Mouse (Mus musculus) lung, postnatal 10 days (tissue): ENCODE results near the gene Micu2.

Source experiments
- DNase-seq: peaks from one replicate; pipeline ENCODE4 v3.0.0; 2021

Gene Micu2

DNA sequence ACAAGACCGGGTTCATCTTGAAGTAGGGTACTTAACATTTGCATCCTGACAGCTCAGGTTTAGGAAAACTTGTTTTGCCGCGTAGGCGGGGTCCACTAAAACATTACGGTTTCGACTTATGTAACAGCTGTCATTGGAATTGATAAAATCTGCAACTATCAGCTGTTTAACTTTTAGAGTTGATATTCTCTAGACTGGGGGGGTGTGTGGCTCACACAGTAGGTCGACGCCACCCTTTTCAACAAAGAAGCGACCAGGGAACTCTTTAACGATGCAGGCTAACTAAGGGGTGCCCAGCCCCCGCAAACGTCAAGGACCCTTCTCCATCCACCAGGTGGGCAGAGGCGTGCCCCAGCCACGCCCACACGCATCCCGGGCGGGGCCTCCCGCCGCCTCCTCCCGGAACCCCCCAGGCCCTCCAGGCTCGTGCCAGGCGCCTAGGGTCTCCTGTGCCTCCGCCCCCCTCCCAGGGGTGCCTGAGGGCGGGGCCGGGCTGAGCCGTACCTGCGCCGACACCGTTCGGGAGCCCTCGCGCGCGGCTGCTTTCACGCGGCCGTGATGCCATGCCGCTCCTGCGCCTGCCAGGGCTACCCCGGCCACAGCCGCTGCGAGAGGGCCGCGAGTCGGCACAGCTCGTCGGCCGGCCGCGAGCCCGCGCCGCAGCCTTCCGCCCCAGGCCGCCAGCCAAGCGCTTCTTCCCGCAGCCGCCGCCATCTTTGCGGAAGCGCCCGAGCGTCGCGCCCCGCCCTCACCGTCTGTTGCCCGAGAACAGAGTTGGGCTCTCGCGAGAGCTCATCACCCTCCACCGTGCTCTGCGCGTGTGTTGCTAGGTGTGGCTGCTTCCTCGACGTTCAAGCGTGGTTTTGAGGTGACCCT is at the start of gene Micu2:
TSS of gene Micu2 (minus strand) at position 737 of the 876 bp plus-strand sequence.
- peak; percentile 92 for DNase-seq

DNA sequence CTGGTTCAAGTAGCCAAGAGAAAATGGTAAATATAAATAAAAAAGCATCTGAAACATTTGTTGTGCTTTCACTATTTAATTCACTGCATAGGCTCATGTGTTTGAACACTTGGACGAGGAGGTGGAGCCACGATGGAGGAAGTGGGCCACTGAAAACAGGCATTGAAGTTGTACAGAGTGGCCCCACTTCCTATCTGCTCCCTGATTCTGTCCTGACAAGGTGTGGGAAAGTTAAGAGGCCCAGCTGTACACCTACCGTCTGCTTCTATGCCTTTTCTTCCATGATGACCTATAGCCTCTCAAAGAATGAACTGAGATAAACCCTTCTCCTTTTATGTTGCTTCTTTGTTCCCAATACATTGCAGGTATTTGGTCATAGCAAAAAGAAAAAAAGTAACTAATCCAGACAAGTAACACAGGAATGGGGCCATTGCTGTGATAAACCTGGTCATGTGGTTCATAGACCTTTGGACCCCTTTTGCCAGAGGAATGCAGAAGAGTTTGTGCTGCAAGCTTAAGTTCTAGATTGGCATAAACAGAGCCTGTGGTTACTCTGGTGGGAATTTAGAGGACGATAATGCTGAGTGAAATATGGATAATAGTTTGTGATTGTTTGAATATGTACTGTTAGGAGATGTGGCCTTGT is 47.7 kb upstream of the Micu2 start:
- DNase-seq = no peak

DNA sequence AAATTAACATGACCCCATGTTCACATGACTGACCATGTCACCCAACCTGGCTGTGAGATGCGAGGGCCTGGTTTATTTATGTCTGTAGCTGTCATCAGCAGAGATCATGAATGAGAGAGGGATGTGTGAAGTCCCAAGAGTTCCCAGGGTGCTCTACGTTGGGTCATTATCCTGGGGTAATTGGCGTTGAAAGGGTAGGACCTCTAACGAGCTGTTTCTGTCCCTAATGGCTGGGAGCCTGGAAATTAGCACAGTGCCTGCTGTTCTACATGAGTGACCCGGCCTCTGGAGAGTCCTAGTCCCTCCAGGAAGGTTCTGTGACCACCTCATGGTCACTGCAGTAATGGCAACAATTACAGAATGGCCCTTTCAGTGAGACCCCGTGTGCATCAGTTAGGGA is 37.1 kb upstream of the Micu2 start:
- no peak for DNase-seq

GRCm38 (mm10) chr14:58034567-58034966 is 35.5 kb upstream of the Micu2 start:
- DNase-seq = peak; percentile 66

DNA sequence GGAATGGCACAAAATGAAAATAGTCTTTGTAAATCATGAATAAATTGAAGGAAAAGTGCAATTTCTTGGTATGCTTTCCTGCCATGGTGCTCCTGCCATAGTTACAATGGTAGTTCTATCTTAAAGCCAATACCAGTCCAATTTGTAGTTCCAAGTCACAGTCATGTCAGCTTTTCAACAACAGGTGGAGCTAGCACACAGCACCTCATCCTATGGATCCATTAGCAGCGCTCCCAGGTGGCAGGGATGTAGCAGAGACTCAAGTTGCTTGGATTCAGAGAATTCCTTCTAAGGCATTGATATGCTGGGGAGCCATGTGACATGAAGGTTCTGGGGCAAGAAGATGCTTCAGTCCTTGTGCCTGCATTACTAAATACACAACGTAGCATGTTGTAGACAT is 19.8 kb upstream of the Micu2 start:
- DNase-seq = peak; percentile 18

DNA sequence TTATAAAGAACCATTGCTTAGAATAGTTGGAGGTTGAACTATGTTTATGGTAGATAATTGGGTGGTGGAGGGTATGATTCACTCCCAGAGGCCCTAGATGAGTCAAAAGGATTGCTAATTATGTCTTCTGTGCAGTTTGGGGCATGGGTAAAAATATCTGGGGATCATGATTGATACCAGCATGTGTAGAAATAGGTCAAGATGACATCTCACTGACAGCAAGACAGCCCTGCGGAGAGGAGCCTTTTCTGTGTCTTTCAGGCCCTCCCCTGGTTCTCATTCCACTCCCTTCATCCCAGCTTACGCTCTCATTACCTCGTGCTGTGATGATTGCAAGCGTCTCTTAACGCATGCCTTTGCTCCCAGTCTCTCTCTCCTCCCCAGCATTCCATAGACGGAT is 4.8 kb upstream of the Micu2 start:
- DNase-seq = no peak

DNA sequence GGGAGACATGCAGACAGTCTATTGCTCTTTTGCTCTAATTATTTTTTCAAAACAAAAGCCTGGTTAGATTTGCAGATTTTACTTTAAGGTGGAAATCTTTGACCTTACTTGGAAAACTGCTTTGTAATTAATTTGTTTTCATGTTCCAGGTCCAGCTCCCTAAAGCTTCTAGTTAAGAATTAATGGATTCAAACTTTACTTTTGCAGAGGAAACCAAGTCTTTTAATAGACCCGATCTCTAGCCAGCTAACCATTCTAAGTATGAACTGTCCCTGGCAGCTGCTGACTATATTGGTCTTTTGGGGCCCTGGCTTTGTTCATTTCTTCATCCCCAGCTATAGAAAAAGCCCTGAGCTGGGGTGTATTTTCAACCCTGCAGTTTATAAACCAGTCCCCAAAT is 3.1 kb upstream of the Micu2 start:
- no peak for DNase-seq

DNA sequence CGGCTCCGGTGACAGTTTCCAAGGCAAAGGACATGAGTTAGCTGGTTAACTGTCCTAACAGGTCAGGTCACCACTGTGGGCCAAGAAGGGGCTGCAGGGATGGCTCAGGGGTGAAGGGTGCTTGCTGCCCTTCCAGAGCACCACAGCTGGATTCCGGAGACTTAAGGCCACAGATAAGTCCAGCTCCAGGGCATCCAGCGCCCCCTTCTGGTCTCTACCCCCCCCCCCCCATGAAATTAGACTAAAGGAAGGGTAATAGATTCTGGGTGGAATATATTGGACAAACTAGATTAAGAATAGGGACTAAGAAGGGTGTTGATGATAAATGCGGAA is 306 bp upstream of the Micu2 start:
- no peak for DNase-seq

DNA sequence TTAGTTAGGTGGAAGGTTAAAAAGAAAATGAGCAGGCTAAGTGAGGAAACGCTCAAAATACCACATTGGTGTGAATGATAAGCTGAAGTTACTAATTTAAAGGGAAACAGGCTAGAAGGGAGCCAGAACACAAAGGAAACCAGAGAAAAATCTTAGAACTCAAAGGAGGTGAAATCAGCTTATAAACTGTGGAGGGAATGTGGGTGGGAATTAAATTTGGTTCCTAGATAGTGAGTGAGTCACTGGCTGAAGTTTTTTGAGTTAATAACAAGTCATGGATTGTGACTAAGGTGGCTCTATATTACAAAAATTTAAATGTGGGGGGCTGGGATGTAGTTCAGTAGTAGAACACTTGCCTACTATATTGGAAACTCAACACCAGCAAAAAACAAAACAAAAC is 1.6 kb downstream of the Micu2 start:
- no peak for DNase-seq

DNA sequence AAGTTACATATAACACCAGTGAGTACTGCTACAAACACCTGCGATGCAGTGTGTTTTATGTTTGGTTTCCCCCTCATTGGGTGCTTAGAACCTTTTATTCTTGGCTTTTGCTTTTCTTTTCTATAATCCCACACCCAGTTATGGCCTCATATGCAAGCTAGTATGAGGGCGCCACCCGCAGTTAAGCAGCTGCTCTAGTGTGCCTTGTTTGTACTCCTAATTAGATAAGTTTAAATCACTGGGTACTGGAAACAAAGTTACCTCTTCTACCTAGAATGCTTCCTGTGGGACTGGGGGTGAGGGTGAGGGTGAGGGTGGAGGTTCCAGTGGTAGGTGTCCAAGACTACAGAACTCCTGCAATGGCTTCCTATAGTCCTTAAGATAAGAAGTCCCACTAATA is 2.9 kb downstream of the Micu2 start:
- no peak for DNase-seq

DNA sequence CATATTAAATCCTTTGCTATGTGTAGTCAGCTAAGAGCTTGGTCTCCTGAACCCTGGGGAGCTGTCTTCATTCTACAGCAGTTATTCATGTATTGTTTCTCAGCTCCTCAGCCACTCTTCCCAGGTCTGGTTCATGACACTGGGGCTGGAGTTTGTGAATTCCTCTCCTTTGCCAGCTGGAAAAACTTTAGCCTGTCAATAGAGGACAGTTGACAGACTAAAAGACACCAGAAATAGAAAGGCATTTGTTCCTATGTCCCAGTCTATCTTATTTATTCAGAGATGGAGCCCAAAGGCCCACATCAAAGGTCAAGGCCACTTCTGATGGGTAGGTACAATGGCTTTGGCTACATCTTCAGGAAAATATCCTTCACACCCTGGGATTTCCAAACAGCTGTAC is 7.3 kb downstream of the Micu2 start:
- no peak for DNase-seq

- no peak for DNase-seq
These were observed 9.9 kb downstream of the Micu2 start for GRCm38 (mm10) chr14:57989162-57989561.

DNA sequence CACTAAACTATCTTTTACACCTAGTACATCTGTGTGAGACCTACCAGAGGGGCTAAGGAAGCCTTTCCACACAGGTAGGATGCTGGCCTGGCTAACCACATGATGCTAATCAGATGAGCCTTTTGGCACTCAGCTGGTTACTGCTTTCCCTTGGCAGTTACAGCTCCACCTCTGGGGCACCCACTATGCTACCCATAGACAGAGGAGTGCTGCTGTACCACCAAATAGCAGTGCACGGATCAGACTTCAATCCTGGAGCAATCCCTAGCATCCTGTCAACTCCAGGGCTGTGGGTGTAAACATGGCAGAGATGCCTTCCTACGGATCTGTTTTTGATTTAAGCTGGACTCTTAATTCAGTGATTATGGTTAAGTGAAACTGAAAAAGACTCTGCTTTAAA is 13.3 kb downstream of the Micu2 start:
- DNase-seq = no peak

DNA sequence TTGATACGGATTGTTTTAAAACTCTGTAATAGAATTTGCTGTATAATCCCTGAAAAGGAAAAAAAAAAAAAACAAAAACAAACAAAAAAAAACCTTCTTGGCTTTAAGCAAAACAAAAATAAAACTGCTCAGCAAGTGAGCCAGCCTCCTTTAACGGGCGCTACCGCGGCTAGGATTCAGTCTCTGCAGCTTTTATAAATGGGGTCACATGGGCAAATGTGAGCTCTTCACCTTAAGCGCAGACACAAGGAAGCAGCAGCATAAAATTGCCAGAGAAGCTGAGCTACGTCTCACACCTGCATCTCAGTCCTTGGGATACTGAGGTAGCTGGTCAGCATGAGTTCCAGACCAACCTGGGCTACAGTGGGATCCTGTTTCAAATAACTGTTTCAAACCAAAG is 16.6 kb downstream of the Micu2 start:
- no peak for DNase-seq

DNA sequence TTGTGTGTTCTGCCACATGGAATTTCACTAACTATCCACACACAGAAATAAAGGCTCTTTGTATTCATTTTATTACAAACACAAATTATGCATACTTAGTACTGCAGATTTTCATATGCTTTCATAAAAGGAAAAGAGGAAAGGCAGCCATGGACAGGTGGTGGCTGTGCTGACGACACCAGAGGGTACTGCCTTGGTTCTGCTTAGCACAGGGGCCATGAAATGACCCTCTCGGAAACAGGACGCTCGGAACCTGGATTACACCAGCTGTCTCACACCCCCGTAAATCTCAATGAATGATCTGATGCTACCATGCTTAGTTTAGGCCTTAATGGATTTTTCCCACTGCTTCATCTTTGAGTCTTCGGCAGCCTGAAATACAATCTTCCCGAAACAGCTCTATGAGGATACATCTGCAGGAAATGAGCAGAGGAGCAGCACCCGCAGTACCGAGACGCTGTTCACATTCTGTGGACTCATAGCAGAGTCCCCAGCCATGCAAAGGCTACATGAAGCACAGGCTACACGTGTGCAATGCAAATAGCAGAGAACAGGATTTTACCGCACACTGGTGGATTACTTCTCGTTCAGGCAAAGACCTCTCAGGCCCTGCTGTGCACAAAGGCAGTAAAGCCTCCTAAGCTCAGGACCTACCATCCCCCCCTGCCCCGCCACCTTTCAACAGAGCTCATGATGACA is 17.2 kb downstream of the Micu2 start:
- DNase-seq = no peak

GRCm38 (mm10) chr14:57980776-57981175 is 18.3 kb downstream of the Micu2 start:
- no peak for DNase-seq

- DNase-seq = peak; percentile 18
These were observed 18.9 kb downstream of the Micu2 start for GRCm38 (mm10) chr14:57980179-57980578.

- no peak for DNase-seq
These were observed 20.9 kb downstream of the Micu2 start for GRCm38 (mm10) chr14:57978144-57978543.

GRCm38 (mm10) chr14:57975656-57976055 is 23.4 kb downstream of the Micu2 start:
- no peak for DNase-seq

GRCm38 (mm10) chr14:57971986-57972525 is 27.0 kb downstream of the Micu2 start:
- DNase-seq = peak; percentile 7

DNA sequence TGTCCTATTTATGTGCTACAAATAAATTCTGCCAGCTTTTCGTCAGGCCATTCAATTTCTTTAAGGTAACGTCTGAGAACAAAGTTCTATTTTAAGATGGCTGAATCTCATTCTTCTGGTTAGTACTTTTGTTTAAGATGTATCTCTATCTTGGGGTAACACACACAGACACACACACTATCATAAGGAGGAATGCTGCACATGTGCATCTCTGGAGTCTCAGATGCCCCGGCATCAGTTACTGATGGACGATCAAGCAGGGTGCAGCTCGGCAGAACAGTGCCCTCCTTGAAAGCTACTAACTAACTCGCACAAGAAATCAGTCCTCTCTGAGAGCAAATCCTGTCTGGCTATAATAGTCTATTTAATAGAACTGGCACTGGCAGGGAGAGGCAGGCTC is 30.2 kb downstream of the Micu2 start:
- no peak for DNase-seq

GRCm38 (mm10) chr14:57967080-57967797 is 31.8 kb downstream of the Micu2 start:
- no peak for DNase-seq

- DNase-seq = no peak
These were observed 37.2 kb downstream of the Micu2 start for GRCm38 (mm10) chr14:57961861-57962260.
